Mouse (Mus musculus) kidney, postnatal 0 days (tissue): ENCODE results near the gene Chrdl2. TPM values are rescaled to one million over a fixed set of nuclear protein-coding genes. Genes with fewer than 3 reads are reported as not detected.
A peak's percentile ranks its signal among the peaks of the same experiment; 100 is the strongest.

ENCODE experiments used
- ATAC-seq: fragments of 200-750 bp; cut with Nextera tagmentation; replicated peaks from 2 replicates; pipeline ENCODE4 v1.8.0; 2017; ENCODE audit warnings: low read depth, moderate number of reproducible peaks, moderate TSS enrichment, moderate library complexity; ENCODE audit not compliant: low FRiP score
- DNase-seq: peaks from one replicate; pipeline ENCODE4 v3.0.0-alpha.2; 2016; ENCODE audit warnings: low spot score
- H3K27ac ChIP-seq: fragments of 300-500 bp; sonication (generic); 2 replicates; pipeline ENCODE4 v1.5.1; 2014; ENCODE audit warnings: mild to moderate bottlenecking
- H3K27me3 ChIP-seq: fragments of 300-500 bp; sonication (generic); 2 replicates; pipeline ENCODE4 v1.6.1; 2014; ENCODE audit warnings: low read length, mixed read lengths; ENCODE audit not compliant: insufficient read depth
- H3K36me3 ChIP-seq: fragments of 300-500 bp; sonication (generic); 2 replicates; pipeline ENCODE4 v1.6.1; 2014; ENCODE audit warnings: low read length, mixed read lengths; ENCODE audit not compliant: insufficient read depth
- H3K4me1 ChIP-seq: fragments of 300-500 bp; sonication (generic); replicated peaks from 2 replicates; pipeline ENCODE4 v1.6.1; 2014; ENCODE audit warnings: antibody characterized with exemption, low read length, mixed read lengths; ENCODE audit not compliant: insufficient read depth
- H3K4me2 ChIP-seq: fragments of 300-500 bp; sonication (generic); 2 replicates; pipeline ENCODE4 v1.6.1; 2014; ENCODE audit warnings: mild to moderate bottlenecking, low read length, moderate library complexity, mixed read lengths
- H3K4me3 ChIP-seq: fragments of 300-500 bp; sonication (generic); replicated peaks from 2 replicates; pipeline ENCODE4 v1.5.1; 2014; ENCODE audit warnings: low read depth, low read length
- H3K9ac ChIP-seq: fragments of 300-500 bp; sonication (generic); 2 replicates; pipeline ENCODE4 v1.6.1; 2014; ENCODE audit warnings: low read depth, low read length
- H3K9me3 ChIP-seq: fragments of 300-500 bp; sonication (generic); replicated peaks from 2 replicates; pipeline ENCODE4 v1.6.1; 2016; ENCODE audit warnings: low read length, inconsistent platforms, mixed read lengths
- CTCF ChIP-seq: IDR thresholded peaks from 2 replicates; pipeline ENCODE4 v1.5.1; 2016; ENCODE audit warnings: antibody characterized with exemption, low read depth, mild to moderate bottlenecking, moderate library complexity
- WGBS: fragments of 180-500 bp; shearing (Covaris S2); extraction: QIAGEN DNeasy Blood & Tissue Kit; methylation state at CpG from one replicate; pipeline ENCODE4 v1.1.7; 2014; 5-methylcytosine and 5-hydroxymethylcytosine counted together
- polyA plus RNA-seq: library from polyadenylated mRNA; unstranded; fragments of >200 nt; fragmentation: Nextera tagmentation; extraction: Ambion mirVana; gene quantifications from 2 replicates; pipeline ENCODE4 v1.2.1, GENCODE M21; 2015

Chrdl2 gene
- polyA plus RNA-seq, 1 experiment from 2014 or later: 0.32 TPM

GRCm38 (mm10) chr7:99982256-99983242, 23.4 kb upstream of the Chrdl2 start:
- H3K4me3 ChIP-seq: no peak overlapping the region
- H3K27ac ChIP-seq: no peak overlapping the region
- no peak overlapping the region for H3K9ac ChIP-seq
- H3K27me3 ChIP-seq: no peaks in the 10 kb centered on the region
- DNase-seq (no peak), ATAC-seq (no peak)
- TF ChIP-seq CTCF: no peak
- H3K9me3 ChIP-seq: no peaks in the 10 kb centered on the region
- no peaks in the 10 kb centered on the region for H3K36me3 ChIP-seq
- WGBS: 82% methylated on average over 13 of the region's 13 CpGs
- 0 out of 2 replicates have a peak, but pooled peaks cover 4% of the 10 kb centered on the region for H3K4me1 ChIP-seq
- H3K4me2 ChIP-seq: no peak overlapping the region

- ATAC-seq: no peak
- no peak overlapping the region for H3K4me3 ChIP-seq
- peak; percentile 97 for TF ChIP-seq CTCF
- no peak overlapping the region for H3K9ac ChIP-seq
- no peaks in the 10 kb centered on the region for H3K27me3 ChIP-seq
- no peak overlapping the region for H3K27ac ChIP-seq
- H3K4me2 ChIP-seq: no peak overlapping the region
- H3K9me3 ChIP-seq: no peaks in the 10 kb centered on the region
- H3K36me3 ChIP-seq: no peaks in the 10 kb centered on the region
- WGBS: 3% methylated on average over 4 of the region's 4 CpGs
- DNase-seq: peak; percentile 88
- no peaks in the 10 kb centered on the region for H3K4me1 ChIP-seq
Observed at GRCm38 (mm10) chr7:99988725-99989124, 17.2 kb upstream of the Chrdl2 start.

GRCm38 (mm10) chr7:99989844-99990760, 15.9 kb upstream of the Chrdl2 start:
- Histone ChIP-seq H3K9me3 (no peaks in the 10 kb centered on the region), H3K4me3 (no peak overlapping the region), H3K4me2 (no peak overlapping the region), H3K4me1 (no peaks in the 10 kb centered on the region), H3K9ac (no peak overlapping the region), H3K36me3 (no peaks in the 10 kb centered on the region), H3K27ac (no peak overlapping the region), H3K27me3 (no peaks in the 10 kb centered on the region)
- TF ChIP-seq CTCF: peak; percentile 41
- ATAC-seq (no peak), DNase-seq (peak; percentile 25)
- 59% methylated on average over 15 of the region's 15 CpGs for WGBS

- no peak for TF ChIP-seq CTCF
- Histone ChIP-seq H3K9me3 (no peaks in the 10 kb centered on the region), H3K4me2 (no peak overlapping the region), H3K4me1 (no peaks in the 10 kb centered on the region), H3K27me3 (no peaks in the 10 kb centered on the region), H3K27ac (no peak overlapping the region), H3K9ac (no peak overlapping the region), H3K36me3 (no peaks in the 10 kb centered on the region), H3K4me3 (no peak overlapping the region)
- ATAC-seq (no peak), DNase-seq (no peak)
- WGBS: 76% methylated on average over 8 of the region's 8 CpGs
Observed at GRCm38 (mm10) chr7:99990990-99991707, 14.8 kb upstream of the Chrdl2 start.

GRCm38 (mm10) chr7:99993159-99993558, 12.8 kb upstream of the Chrdl2 start:
- WGBS: 87% methylated on average over 7 of the region's 7 CpGs
- TF ChIP-seq CTCF: no peak
- Histone ChIP-seq H3K27me3 (no peaks in the 10 kb centered on the region), H3K36me3 (no peaks in the 10 kb centered on the region), H3K4me2 (no peak overlapping the region), H3K9me3 (no peaks in the 10 kb centered on the region), H3K4me1 (no peaks in the 10 kb centered on the region), H3K4me3 (no peak overlapping the region), H3K9ac (no peak overlapping the region), H3K27ac (no peak overlapping the region)
- DNase-seq (no peak), ATAC-seq (no peak)
